Mouse (Mus musculus) forebrain, postnatal 0 days (tissue): ENCODE measurements around the gene Lat. TPM values are rescaled to one million over a fixed set of nuclear protein-coding genes. Genes with fewer than 3 reads are reported as not detected.

Experiments used
- ATAC-seq: fragments of 200-750 bp; cut with Nextera tagmentation; 2 replicates; pipeline ENCODE4 v1.8.0; 2017; ENCODE audit warnings: mild to moderate bottlenecking, moderate library complexity
- DNase-seq: peaks from one replicate; pipeline ENCODE4 v3.0.0-alpha.2; 2015
- H3K27ac ChIP-seq: fragments of 300-500 bp; sonication (generic); 2 replicates; pipeline ENCODE4 v1.5.1; 2014; ENCODE audit warnings: low read depth, mild to moderate bottlenecking, antibody characterized with exemption, low read length, moderate library complexity, mixed read lengths
- H3K27me3 ChIP-seq: fragments of 300-500 bp; sonication (generic); 2 replicates; pipeline ENCODE4 v1.6.1; 2014; ENCODE audit warnings: mild to moderate bottlenecking, low read length, mixed read lengths; ENCODE audit not compliant: insufficient read depth
- H3K36me3 ChIP-seq: fragments of 300-500 bp; sonication (generic); 2 replicates; pipeline ENCODE4 v1.6.1; 2014; ENCODE audit warnings: mild to moderate bottlenecking, moderate library complexity; ENCODE audit not compliant: insufficient read depth
- H3K4me1 ChIP-seq: fragments of 300-500 bp; sonication (generic); 2 replicates; pipeline ENCODE4 v1.6.1; 2014; ENCODE audit warnings: antibody characterized with exemption; ENCODE audit not compliant: insufficient read depth
- H3K4me2 ChIP-seq: fragments of 300-500 bp; sonication (generic); 2 replicates; pipeline ENCODE4 v1.6.1; 2014; ENCODE audit warnings: low read depth, mild to moderate bottlenecking, moderate library complexity
- H3K4me3 ChIP-seq: fragments of 300-500 bp; sonication (generic); 2 replicates; pipeline ENCODE4 v1.5.1; 2014; ENCODE audit warnings: low read depth, low read length, mixed read lengths
- H3K9ac ChIP-seq: fragments of 300-500 bp; sonication (generic); 2 replicates; pipeline ENCODE4 v1.6.1; 2014; ENCODE audit warnings: mild to moderate bottlenecking
- H3K9me3 ChIP-seq: fragments of 300-500 bp; sonication (generic); 2 replicates; pipeline ENCODE4 v1.6.1; 2016; ENCODE audit warnings: low read length
- CTCF ChIP-seq: sonication (generic); IDR thresholded peaks from 2 replicates; pipeline ENCODE4 v1.5.1; 2016; ENCODE audit warnings: antibody characterized with exemption, control low read depth, low read depth
- WGBS: fragments of 180-500 bp; shearing (Covaris S2); extraction: QIAGEN DNeasy Blood & Tissue Kit; methylation state at CpG from one replicate; pipeline ENCODE4 v1.1.7; 2014; 5-methylcytosine and 5-hydroxymethylcytosine counted together
- polyA plus RNA-seq: library from polyadenylated mRNA; unstranded; fragments of >200 nt; fragmentation: Nextera tagmentation; extraction: Ambion mirVana; gene quantifications from 2 replicates; pipeline ENCODE4 v1.2.1, GENCODE M21; 2015
- total RNA-seq: library from RNA; depleted of rRNA; stranded (reverse); fragments of >200 nt; gene quantifications from 2 replicates; pipeline ENCODE4 v1.2.3, GENCODE M21; 2014

Gene Lat
- total and polyA plus RNA-seq, 2 experiments from 2014 or later: 0.38 to 1.4 TPM

DNA sequence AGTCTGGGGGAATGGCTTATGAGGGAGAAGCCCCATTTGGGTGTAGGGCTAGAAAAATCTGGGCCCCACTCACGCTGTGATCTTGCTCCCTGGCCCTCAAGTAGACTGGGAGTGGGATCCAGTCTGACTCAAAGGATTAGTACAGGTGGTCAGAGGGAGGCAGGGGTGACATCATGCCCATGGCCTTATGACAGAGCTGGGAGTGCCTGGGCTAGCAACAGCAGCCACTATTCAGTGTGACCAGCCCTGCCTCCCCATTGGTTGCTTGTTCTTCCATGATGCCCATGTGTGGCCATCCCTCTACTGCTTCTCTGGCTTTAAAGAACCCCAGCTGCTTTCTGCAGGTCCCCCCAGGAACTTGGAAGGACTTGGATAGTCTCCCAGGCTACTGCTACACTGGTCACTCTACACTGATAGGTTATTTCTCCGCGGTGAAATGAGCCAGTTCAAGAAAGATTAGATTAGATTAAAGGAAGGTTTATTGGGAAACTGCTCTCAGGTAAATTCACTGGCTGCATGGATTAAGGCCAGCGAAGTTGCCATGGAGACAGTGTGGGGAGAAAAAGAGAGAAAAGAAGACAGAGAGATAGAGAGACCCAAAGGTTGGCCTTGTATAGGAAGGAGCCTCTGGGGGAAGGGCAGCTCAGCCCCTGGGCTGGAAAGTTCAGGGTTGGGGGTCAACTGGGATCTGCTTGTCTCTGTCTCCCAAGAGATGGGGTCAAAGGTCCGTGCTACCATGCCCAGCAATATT lies 13.3 kb downstream of the Lat start:
- no peaks in the 10 kb centered on the region for H3K36me3 ChIP-seq
- H3K27me3 ChIP-seq: no peaks in the 10 kb centered on the region
- no peak overlapping the region for H3K4me2 ChIP-seq
- no peak overlapping the region for H3K27ac ChIP-seq
- no peak overlapping the region for H3K9ac ChIP-seq
- no peak for ATAC-seq
- DNase-seq: peak; percentile 24
- no peaks in the 10 kb centered on the region for H3K4me1 ChIP-seq
- no peaks in the 10 kb centered on the region for H3K9me3 ChIP-seq
- no peak overlapping the region for H3K4me3 ChIP-seq
- no peak for TF ChIP-seq CTCF
- 48% methylated on average over 5 of the region's 5 CpGs for WGBS

DNA sequence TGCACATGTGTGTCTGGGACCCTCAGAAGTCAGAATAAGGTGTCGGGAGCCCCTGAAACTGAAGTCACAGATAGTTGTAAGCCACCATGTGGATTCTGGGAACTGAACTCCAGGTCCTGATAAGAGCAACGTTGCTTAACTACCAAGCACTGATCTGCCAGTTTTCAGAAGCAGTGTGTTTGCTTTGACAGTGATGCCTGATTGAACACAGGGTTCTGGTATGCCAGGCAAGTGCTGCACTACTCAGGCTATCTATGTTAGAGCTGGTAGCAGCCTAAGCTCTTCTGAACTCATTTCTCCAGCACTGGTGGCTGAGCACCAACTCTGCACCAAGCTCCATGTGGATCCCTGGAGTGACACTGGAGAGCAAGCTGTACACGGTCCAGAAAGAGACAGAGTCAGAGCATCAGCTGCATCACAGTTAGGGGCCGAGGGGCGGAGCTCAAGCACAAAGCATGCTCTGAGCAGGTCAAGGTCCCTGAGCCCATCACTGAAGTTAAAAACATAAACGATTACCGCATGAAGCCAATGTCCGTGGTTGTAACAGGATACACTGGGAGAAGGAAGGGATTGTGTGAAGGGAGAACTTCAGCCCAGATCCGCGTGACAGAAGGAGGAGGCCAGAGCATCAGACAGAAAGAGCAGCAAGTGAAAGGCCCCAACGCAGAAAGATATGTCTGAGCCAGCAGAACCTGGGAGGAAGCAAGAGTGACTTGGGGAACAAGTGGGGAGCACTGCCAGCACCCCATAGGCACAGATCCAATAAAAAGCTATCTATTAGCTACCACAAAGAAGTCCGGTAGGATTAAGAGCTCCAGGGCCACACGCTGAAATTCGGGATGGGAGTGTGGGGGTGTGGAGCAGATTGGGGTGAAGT lies 14.4 kb downstream of the Lat start:
- Histone ChIP-seq H3K36me3 (no peaks in the 10 kb centered on the region), H3K27ac (no peak overlapping the region), H3K4me2 (no peak overlapping the region), H3K9me3 (no peaks in the 10 kb centered on the region), H3K4me1 (no peaks in the 10 kb centered on the region), H3K9ac (no peak overlapping the region), H3K27me3 (no peaks in the 10 kb centered on the region), H3K4me3 (no peak overlapping the region)
- no peak for DNase-seq
- no peak for TF ChIP-seq CTCF
- 52% methylated on average over 14 of the region's 14 CpGs for WGBS
- ATAC-seq: no peak

DNA sequence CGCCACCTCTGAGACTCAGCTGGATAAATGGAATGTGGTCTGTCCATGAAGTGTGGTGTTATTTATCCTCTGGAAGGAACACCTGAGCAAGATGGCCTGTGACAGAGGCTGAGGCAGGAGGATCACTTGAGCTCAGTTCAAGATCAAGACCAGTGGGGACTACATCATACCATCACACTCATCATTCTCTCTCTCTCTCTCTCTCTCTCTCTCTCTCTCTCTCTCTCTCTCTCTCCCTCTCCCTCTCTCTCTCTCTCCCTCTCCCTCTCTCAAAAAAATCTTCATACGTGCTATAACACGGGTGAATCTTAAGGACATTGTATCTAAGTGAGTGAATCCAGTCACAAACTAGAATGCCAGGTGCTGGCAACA lies 15.4 kb downstream of the Lat start:
- Histone ChIP-seq H3K36me3 (no peaks in the 10 kb centered on the region), H3K4me1 (no peaks in the 10 kb centered on the region), H3K4me2 (no peak overlapping the region), H3K4me3 (no peak overlapping the region), H3K9me3 (no peaks in the 10 kb centered on the region), H3K9ac (no peak overlapping the region), H3K27ac (no peak overlapping the region), H3K27me3 (no peaks in the 10 kb centered on the region)
- DNase-seq (no peak), ATAC-seq (no peak)
- no peak for TF ChIP-seq CTCF
- 87% methylated on average over 3 of the region's 3 CpGs for WGBS

GRCm38 (mm10) chr7:126353251-126353993 lies 15.9 kb downstream of the Lat start:
- H3K27me3 ChIP-seq: no peaks in the 10 kb centered on the region
- H3K36me3 ChIP-seq: no peaks in the 10 kb centered on the region
- H3K4me2 ChIP-seq: no peak overlapping the region
- ATAC-seq (no peak), DNase-seq (no peak)
- no peak overlapping the region for H3K27ac ChIP-seq
- TF ChIP-seq CTCF: no peak
- no peaks in the 10 kb centered on the region for H3K9me3 ChIP-seq
- H3K9ac ChIP-seq: no peak overlapping the region
- WGBS: 64% methylated on average over 11 of the region's 11 CpGs
- H3K4me3 ChIP-seq: no peak overlapping the region
- no peaks in the 10 kb centered on the region for H3K4me1 ChIP-seq

DNA sequence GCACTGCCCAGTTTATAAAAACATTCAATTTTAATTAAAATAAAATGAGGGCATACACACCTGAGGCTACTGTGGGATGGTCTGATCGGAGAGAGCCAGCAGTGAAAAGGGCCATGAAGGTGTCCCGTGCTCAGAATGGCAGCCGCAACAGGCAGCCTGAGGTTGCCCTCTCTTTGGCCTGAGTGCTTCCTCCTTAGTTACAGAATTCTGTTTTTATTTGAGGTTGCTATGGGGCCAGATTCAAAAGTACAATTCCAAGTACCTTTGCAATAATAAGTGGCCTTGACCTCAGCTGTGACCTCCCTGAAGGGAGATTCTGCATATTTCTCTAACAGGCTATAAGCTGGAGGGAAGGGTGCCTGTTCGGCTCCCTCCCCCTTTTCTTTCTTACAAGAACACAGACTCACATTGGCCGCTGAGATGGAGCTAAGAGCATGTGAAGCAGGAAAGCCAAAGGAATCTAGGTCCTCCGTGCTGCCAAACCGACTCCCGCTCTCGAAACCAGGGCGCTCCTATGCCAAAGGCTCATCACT lies 17.9 kb downstream of the Lat start:
- Histone ChIP-seq H3K36me3 (no peaks in the 10 kb centered on the region), H3K4me2 (peak overlapping the region; percentile 29), H3K9ac (no peak overlapping the region), H3K9me3 (no peaks in the 10 kb centered on the region), H3K4me1 (no peaks in the 10 kb centered on the region), H3K4me3 (0 out of 2 replicates have a peak overlapping the region, but pooled peaks have one; percentile 12), H3K27me3 (no peaks in the 10 kb centered on the region), H3K27ac (no peak overlapping the region)
- no peak for TF ChIP-seq CTCF
- no peak for DNase-seq
- 42% methylated on average over 10 of the region's 10 CpGs for WGBS
- no peak for ATAC-seq

- ATAC-seq (peak; percentile 42; the same call in 1 of the 2 replicates), DNase-seq (peak; percentile 47)
- Histone ChIP-seq H3K9me3 (no peaks in the 10 kb centered on the region), H3K4me2 (peak overlapping the region; percentile 29), H3K27ac (peak overlapping the region; percentile 29; the same call in 1 of the 2 replicates), H3K4me3 (peak overlapping the region; percentile 12; the same call in 1 of the 2 replicates), H3K4me1 (no peaks in the 10 kb centered on the region), H3K36me3 (no peaks in the 10 kb centered on the region), H3K9ac (no peak overlapping the region), H3K27me3 (no peaks in the 10 kb centered on the region)
- WGBS: 60% methylated on average over 20 of the region's 20 CpGs
- 0 out of 2 replicates have a peak, but pooled peaks have one; percentile 8 for TF ChIP-seq CTCF
Measured at GRCm38 (mm10) chr7:126350748-126351418, 18.5 kb downstream of the Lat start.
